Mouse (Mus musculus) adrenal gland, postnatal 36 days (tissue): ENCODE data around the gene Kif6. TPM values are rescaled to one million over a fixed set of nuclear protein-coding genes. Genes with fewer than 3 reads are reported as not detected.

Experiments
- DNase-seq, 2 experiments: peaks; one replicate each; pipeline ENCODE4 v3.0.0; 2021; ENCODE audit warnings: mixed read lengths in 1 of 2
- total RNA-seq, 2 experiments: library from RNA; stranded (reverse); gene quantifications; 2 replicates each; pipeline ENCODE4 v1.2.3; 2021

Kif6 gene
- total RNA-seq, 2 experiments from 2014 or later: 0.23 to 1.1 TPM

GRCm38 (mm10) chr17:49661626-49662025 is 46.7 kb downstream of the Kif6 start:
- DNase-seq: no peak

DNA sequence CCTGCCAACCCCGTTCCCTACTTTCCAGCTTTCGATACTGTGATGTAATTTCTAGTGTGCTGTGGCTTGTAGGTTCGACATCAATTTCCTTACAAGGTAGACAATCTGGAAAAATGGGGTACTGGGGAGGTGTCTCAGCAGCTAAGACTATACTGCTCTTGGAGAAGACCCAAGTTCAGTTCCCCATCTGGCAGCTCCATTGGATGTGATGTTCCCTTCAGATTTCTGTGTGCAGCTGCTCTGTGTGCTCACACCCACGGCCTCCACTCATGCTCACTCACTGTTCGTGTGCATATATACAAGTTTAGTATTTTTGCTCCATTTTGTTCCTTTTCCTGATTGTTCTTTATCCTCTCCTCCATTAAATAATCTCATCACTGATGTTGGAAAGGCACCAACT is 51.8 kb downstream of the Kif6 start:
- no peak for DNase-seq

- DNase-seq: no peak
These were observed 53.4 kb downstream of the Kif6 start for GRCm38 (mm10) chr17:49668296-49668695.

DNA sequence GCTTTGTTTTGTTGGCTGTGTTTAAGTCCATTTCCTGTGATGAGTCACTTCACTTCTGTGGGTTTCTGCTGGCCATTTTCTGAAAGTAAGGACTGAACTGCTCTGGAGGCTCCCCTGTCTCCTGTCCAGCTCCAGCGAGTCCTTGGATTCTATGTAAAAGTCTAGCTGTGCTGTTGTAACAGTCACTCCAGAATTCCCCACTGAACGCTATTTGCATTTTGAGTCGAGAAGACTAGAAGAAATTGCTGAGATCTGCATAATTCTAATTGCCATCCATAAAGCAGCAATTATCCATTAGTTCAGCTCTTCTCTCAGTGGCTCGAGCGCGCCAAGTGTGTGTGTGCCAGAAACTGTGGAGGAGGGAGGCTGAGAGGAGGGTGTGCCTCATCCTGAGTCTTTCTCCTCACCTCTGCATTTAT is 57.0 kb downstream of the Kif6 start:
- no peak for DNase-seq

DNA sequence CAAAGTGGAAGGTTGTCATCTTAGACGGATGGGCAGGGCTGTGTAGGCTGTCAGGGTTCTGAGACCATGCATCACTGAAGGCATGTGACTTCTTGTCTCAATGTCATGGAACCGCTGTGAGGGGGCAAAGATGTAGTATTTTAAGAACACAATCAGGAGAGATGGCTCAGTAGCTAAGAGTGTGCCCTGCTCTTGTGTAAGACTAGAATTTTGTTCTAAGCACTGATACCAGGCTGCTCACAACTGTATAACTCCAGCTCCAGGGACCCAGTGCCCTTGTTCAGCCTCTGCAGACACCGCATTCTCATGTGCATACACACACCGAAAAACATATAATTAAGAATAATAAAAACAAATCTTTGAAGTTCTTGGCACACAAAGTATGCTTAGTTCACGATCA is 57.5 kb downstream of the Kif6 start:
- no peak for DNase-seq

- DNase-seq: no peak
These were observed 60.7 kb downstream of the Kif6 start for GRCm38 (mm10) chr17:49675629-49676028.

DNA sequence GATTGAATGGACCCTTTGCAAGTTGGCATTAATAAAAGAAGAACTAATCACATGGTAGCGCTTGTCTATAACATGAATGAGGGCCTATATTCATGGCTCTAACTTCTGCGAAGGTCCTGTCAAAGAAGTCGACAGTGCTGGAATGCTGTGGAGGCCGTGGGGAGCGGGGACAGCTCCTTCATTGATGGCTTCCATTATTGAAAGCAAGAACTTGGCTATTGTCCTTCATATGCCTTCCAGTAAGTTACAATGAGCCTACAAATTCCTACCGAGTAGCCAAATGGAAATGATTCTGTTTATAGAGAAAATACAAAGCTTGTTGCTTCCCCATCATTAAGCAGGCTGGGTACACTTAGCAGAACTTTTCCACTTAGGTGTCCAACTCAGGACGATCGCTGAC is 66.5 kb downstream of the Kif6 start:
- no peak for DNase-seq

GRCm38 (mm10) chr17:49684146-49684545 is 69.2 kb downstream of the Kif6 start:
- no peak for DNase-seq

DNA sequence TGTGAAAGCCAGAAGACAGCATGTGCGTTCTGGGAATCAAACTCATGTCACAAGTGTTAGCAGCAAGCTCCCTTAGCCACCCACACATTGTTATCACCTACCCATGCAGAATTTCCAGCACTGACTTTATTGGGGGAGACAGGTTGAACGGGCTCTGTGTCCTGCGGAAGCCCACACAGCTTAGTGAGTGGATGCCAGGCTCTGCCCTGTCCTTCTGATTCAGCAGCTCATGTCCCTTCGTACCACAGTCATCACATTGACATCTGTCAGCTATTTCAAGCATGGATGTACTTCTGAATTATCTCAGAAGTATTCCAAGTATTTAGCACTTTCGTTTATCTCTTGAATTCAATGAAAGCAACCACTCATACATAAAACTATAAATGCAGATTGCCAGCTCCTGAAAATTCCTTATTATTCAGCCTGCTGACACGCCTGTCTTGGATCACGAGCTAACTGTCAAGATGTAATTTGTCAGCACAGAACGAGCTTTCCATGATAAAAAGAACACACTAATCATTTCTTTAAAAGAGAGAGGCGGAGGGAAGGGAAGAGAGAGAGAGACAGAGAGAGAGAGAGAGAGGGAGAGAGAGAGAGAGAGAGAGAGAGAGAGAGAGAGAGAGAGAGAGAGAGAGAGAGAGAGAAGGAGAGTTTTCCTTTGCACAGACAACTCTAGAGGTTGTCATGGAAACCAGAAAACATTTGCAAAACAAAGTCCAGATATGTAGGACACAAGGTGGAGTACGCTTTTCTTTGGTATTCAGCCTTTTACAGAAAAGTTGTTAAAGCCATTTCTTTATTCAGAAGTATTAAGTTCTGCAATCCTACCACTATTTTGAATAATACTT is 75.9 kb downstream of the Kif6 start:
- no peak for DNase-seq

DNA sequence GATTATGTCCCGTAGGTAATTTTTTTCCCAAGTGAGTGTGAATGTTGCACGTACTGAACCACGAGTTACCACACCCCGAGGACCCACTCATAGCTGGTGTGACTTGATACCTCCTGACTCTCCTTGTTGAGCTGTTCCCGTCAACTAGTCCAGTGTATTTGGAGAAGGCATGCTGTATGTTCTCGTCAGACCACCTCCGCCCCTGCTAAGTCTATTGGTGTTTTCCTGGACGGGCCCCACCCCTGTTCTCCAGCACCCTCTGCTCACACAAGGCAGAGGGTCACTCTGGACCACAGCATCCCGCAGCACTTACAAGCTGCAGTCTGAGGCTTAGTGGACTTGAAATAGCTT is 76.5 kb downstream of the Kif6 start:
- DNase-seq: no peak

GRCm38 (mm10) chr17:49693206-49693605 is 78.3 kb downstream of the Kif6 start:
- DNase-seq: no peak

DNA sequence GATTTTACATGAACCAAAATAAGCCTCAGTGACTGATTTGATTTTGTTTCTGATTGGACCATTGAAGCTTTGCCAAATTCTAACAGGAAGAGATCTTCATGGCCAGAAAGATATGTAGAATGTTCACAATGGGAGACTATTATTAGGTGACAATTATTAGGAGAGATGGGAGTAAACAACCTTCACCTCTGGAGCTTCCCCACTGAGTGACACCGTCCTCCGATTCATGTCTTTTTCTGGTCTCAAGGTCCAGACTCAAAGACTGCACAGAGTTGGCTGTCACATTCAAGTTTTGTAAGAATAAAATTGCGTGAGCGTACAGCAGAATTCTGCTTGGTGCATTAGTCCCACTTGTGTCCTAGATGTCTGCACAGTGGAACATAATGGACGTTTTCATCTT is 82.3 kb downstream of the Kif6 start:
- no peak for DNase-seq

- peak in 1 of 2 experiments; percentile 4 for DNase-seq
These were observed 88.7 kb downstream of the Kif6 start for GRCm38 (mm10) chr17:49703492-49704249.

- DNase-seq: no peak
These were observed 94.3 kb downstream of the Kif6 start for GRCm38 (mm10) chr17:49709192-49709591.

DNA sequence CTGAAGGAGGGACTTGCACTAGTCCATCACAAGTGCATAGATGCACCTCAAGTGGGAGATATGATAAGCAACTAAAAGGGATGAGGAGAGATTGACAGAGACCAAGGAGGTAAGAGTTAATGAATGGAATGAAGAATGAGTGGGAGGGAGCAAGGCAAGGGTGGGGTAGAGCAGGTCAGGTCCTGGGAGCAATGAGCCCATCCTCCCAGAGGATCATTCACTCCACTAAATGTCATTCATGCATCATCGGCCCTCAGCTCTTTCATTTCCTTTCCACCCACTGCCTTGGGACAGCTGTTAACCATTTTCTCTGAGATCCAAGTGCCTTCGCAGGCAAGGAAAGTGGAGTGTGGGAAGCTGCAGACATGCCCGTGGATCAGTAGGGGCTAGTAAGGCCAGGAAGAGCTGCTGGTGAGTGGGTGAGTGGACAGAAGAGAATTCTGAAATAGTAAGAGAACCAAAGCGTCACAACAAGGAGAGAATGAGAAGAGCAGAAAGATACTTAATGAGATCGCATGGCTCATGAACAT is 95.2 kb downstream of the Kif6 start:
- DNase-seq: no peak

DNA sequence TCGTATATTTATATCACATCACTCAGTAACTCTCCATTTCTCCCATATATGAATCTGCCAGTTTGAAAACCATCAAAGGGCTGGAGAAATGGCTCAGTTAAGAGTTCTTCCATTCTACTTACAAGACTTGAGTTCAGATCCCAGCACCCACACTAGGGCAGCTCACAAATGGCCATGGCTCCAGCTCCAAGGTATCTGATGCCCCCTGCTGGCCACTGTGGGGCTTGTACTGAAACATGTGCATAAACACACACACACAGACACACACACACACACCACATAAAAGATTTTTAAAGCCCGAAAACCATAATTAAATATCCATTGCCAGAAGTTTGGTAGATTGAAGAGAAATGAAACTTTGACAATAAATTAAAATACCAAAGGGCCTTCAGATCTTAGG is 111.3 kb downstream of the Kif6 start:
- DNase-seq: no peak

GRCm38 (mm10) chr17:49726976-49727375 is 112.0 kb downstream of the Kif6 start:
- no peak for DNase-seq

DNA sequence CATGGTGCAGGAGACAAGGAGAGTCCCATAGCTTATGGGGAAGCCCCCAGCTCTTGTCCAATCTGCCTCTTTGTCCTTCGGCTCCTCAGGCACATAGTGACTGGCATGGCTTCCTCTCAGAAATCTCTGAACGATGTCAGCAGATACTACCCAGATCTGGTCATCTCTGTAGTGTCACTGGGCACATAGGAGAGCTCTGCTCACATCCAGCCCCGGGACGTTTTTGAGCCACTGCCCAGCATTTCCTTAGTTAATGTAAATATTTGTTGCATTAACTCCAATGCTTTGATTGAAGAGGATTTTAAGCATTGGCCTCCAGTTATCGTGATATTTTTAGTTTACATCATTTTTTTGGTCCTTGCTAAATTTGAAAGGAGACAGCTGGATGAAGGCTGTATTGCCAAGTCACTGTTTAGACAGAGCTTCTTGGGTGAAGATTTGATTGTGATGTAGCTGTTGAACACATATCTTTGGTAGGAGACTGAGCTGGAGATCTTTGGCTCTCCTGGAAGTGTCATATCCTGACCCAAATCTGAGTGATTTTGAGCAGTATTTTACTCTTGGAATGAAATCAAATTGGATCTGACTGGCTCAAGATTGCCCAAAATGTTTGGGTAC is 112.6 kb downstream of the Kif6 start:
- DNase-seq: no peak

GRCm38 (mm10) chr17:49729856-49730255 is 114.9 kb downstream of the Kif6 start:
- no peak for DNase-seq

DNA sequence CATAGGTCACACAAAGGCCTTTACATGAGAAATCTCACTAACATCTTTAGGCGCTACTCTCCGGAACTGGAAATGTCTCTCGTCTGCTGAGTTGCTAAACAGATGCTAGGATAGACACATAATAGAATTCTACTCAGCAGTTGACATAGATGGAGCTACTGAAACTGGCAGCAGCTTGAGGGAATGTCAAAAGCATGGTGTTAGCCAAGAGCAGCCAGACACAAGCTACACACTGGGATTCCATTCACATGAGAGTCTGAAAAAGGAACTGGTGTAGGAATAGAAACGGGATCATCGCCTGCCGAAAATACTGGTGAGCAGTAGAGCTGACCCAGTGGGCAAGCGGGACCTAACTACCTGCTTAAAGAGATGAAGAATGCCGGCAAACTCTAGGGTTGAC is 117.8 kb downstream of the Kif6 start:
- no peak for DNase-seq

GRCm38 (mm10) chr17:49734079-49734478 is 119.1 kb downstream of the Kif6 start:
- no peak for DNase-seq

- DNase-seq: no peak
These were observed 119.8 kb downstream of the Kif6 start for GRCm38 (mm10) chr17:49734776-49735175.

DNA sequence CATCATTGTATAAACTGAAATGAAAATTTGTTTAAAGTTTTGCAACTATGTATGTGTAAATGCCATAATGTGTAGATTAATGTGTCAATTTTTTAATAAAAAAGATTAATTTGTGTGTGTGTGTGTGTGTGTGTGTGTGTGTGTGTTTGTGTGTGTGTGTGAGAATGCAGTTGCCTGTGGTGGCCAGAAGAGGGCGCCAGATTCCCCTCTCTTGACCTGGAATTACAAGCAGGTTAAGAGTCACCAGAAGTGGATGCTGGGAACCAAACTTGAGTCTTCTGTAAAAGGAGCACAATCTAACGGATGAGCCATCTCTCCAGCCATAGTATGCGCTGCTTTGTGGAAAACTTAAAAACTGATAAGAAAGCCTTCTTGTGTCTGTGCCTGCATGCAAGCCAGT is 121.4 kb downstream of the Kif6 start:
- no peak for DNase-seq
